Comparison of ENCODE assay signal across 21 mouse cellular contexts in the genomic region with DNA sequence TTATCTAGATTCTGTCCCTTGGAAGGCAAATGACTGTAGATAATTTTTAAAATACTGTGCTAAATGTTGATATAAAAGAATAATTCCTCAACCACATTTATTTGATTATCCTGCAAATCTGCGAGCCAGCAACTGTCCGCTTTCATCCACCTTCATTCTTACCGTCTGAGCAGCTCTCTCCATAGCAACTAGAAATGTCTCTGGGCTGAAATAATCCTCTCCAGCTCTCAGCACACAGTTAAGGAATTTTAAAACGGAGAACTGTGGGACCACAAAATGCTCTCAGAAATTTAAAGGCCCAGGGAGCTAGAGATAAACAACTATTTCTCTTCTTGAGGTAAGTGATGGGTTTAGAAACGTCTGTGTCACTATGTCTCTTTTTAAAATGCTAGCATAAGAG. TPM values are rescaled to one million over a fixed set of nuclear protein-coding genes. Genes with fewer than 3 reads are reported as not detected.
DNase-seq lines count a peak whose midpoint lies in the region; ATAC-seq lines count a peak whose summit lies in the region.
"Had no signal": no experiment of that assay in that cellular context is flagged by ENCODE, and none has a peak within 500 bp of the region (broad histone marks: within the 10 kb centered on the region; RNA-seq: fewer than 3 reads in every experiment).

A gene (plus strand): TSS at position 155 of the 400 bp plus-strand sequence.

- H3K9ac ChIP-seq in hindbrain, embryonic 14.5 days: no peak within 1 kb of the TSS
- no peak within 1 kb of the TSS for H3K9ac ChIP-seq in hindbrain, embryonic 12.5 days
- no peak within 1 kb of the TSS for H3K9ac ChIP-seq in midbrain, embryonic 13.5 days (replicated peaks)
- H3K9ac ChIP-seq: lung, embryonic 15.5 days; neural tube, embryonic 12.5 days had no signal

- 54% methylated on average over 5 of the region's 5 CpGs for WGBS in hindbrain, embryonic 14.5 days
- WGBS in hindbrain, embryonic 12.5 days: 61% methylated on average over 5 of the region's 5 CpGs
- WGBS in midbrain, embryonic 10.5 days: 45% methylated on average over 5 of the region's 5 CpGs
- 31% methylated on average over 5 of the region's 5 CpGs for WGBS in midbrain, embryonic 13.5 days

- no peaks in the 10 kb centered on the region for H3K9me3 ChIP-seq in hindbrain, embryonic 14.5 days (ENCODE audit: control insufficient read depth, low read length)
- H3K9me3 ChIP-seq in hindbrain, embryonic 12.5 days (replicated peaks): no peaks in the 10 kb centered on the region
- H3K9me3 ChIP-seq in midbrain, embryonic 10.5 days (replicated peaks): no peaks in the 10 kb centered on the region
- 0 out of 2 replicates have a peak, but pooled peaks cover 3% of the 10 kb centered on the region for H3K9me3 ChIP-seq in midbrain, embryonic 13.5 days
- H3K9me3 ChIP-seq: lung, embryonic 15.5 days; neural tube, embryonic 12.5 days had no signal

- intact Hi-C loops in left cerebral cortex, postnatal 25 days (cut with DNase I): loop anchor here (2.0 kb wide), 1 partner anchor 45 kb away; no protein-coding TSS in a partner anchor

- no peaks in the 10 kb centered on the region; the same call in 1 of the 2 replicates for H3K4me1 ChIP-seq in hindbrain, embryonic 14.5 days (replicated peaks; ENCODE audit: control insufficient read depth, insufficient read depth, low read length)
- no peaks in the 10 kb centered on the region for H3K4me1 ChIP-seq in hindbrain, embryonic 12.5 days
- H3K4me1 ChIP-seq in midbrain, embryonic 10.5 days: peaks cover 10% of the 10 kb centered on the region
- peaks cover 10% of the 10 kb centered on the region for H3K4me1 ChIP-seq in midbrain, embryonic 13.5 days (replicated peaks)
- H3K4me1 ChIP-seq: lung, embryonic 15.5 days; neural tube, embryonic 12.5 days had no signal

- DNase-seq in hindbrain, embryonic 14.5 days (ENCODE audit: low spot score): no peak
- DNase-seq in midbrain, embryonic 10.5 days (ENCODE audit: low spot score): no peak
- DNase-seq in left cerebral cortex, postnatal 25 days (ENCODE audit: low spot score in 2 of 2): peak in 1 of 2 experiments; percentile 25
- DNase-seq in MN1 (ENCODE audit: low spot score): no peak
- no peak for DNase-seq in Muller cell, postnatal 12 days (ENCODE audit: inconsistent ontology term)
- DNase-seq: adrenal gland, postnatal 36 days; cerebellum, adult 11 months; gastrocnemius, postnatal 14 days; kidney, adult 2 months; kidney, postnatal 4 days; spleen, adult 18-20 months; thymus, postnatal 4 days had no signal

- peak within 1 kb of the TSS; percentile 12; the same call in 1 of the 2 replicates for H3K4me2 ChIP-seq in hindbrain, embryonic 14.5 days (replicated peaks)
- H3K4me2 ChIP-seq in hindbrain, embryonic 12.5 days (replicated peaks): no peak within 1 kb of the TSS
- H3K4me2 ChIP-seq in midbrain, embryonic 13.5 days (replicated peaks): no peak within 1 kb of the TSS
- H3K4me2 ChIP-seq: heart, embryonic 11.5 days; liver, embryonic 11.5 days; lung, embryonic 15.5 days; neural tube, embryonic 12.5 days had no signal

- no peak within 1 kb of the TSS for H3K27ac ChIP-seq in hindbrain, embryonic 14.5 days
- no peak within 1 kb of the TSS for H3K27ac ChIP-seq in hindbrain, embryonic 12.5 days
- peak within 1 kb of the TSS; percentile 75 for H3K27ac ChIP-seq in midbrain, embryonic 10.5 days (replicated peaks)
- no peak within 1 kb of the TSS for H3K27ac ChIP-seq in midbrain, embryonic 13.5 days
- H3K27ac ChIP-seq: lung, embryonic 15.5 days; neural tube, embryonic 12.5 days had no signal

- no peak within 1 kb of the TSS for H3K4me3 ChIP-seq in hindbrain, embryonic 14.5 days (replicated peaks; ENCODE audit: low read length)
- H3K4me3 ChIP-seq in hindbrain, embryonic 12.5 days: no peak within 1 kb of the TSS
- peak within 1 kb of the TSS; percentile 23 for H3K4me3 ChIP-seq in midbrain, embryonic 10.5 days
- H3K4me3 ChIP-seq in midbrain, embryonic 13.5 days (replicated peaks): no peak within 1 kb of the TSS
- H3K4me3 ChIP-seq: lung, embryonic 15.5 days; neural tube, embryonic 12.5 days had no signal

- H3K36me3 ChIP-seq in hindbrain, embryonic 14.5 days (replicated peaks; ENCODE audit: control insufficient read depth, insufficient read depth): no peaks in the 10 kb centered on the region
- H3K36me3 ChIP-seq in hindbrain, embryonic 12.5 days: no peaks in the 10 kb centered on the region
- H3K36me3 ChIP-seq in midbrain, embryonic 10.5 days: no peaks in the 10 kb centered on the region
- H3K36me3 ChIP-seq in midbrain, embryonic 13.5 days: no peaks in the 10 kb centered on the region
- H3K36me3 ChIP-seq: lung, embryonic 15.5 days; neural tube, embryonic 12.5 days had no signal

- no peak for ATAC-seq in hindbrain, embryonic 14.5 days (ENCODE audit: low FRiP score)
- no peak for ATAC-seq in hindbrain, embryonic 12.5 days (ENCODE audit: low FRiP score)
- no peak for ATAC-seq in midbrain, embryonic 13.5 days
- ATAC-seq: forebrain, embryonic 16.5 days had no signal

- H3K27me3 ChIP-seq in hindbrain, embryonic 14.5 days (ENCODE audit: control insufficient read depth, insufficient read depth, low read length): no peaks in the 10 kb centered on the region
- no peaks in the 10 kb centered on the region for H3K27me3 ChIP-seq in hindbrain, embryonic 12.5 days
- no peaks in the 10 kb centered on the region for H3K27me3 ChIP-seq in midbrain, embryonic 10.5 days (ENCODE audit: low read depth, poor library complexity, severe bottlenecking)
- no peaks in the 10 kb centered on the region for H3K27me3 ChIP-seq in midbrain, embryonic 13.5 days
- H3K27me3 ChIP-seq: lung, embryonic 15.5 days; neural tube, embryonic 12.5 days had no signal

RNA-seq across cellular contexts. Expression of the gene that starts here (rescaled TPM):
- 5.0 and 5.9 TPM in 2 replicates for polyA plus RNA-seq in hindbrain, embryonic 14.5 days (2014; fragmentation: Nextera tagmentation; extraction: Ambion mirVana)
- 1.5 and 1.6 TPM in 2 replicates for polyA plus RNA-seq in hindbrain, embryonic 12.5 days (2016; fragmentation: Nextera tagmentation; extraction: Ambion mirVana)
- 1.3 and 1.5 TPM in 2 replicates for polyA plus RNA-seq in midbrain, embryonic 10.5 days (2016; fragmentation: Nextera tagmentation; extraction: Ambion mirVana)
- 1.4 and 2.4 TPM in 2 replicates for polyA plus RNA-seq in midbrain, embryonic 13.5 days (2015; fragmentation: Nextera tagmentation; extraction: Ambion mirVana)
- 10 to 100 TPM; 37.1 to 45.2 TPM for total RNA-seq in left cerebral cortex, postnatal 25 days (2021)
- total RNA-seq: hematopoietic stem cell, adult 5-6 weeks; MEL had no signal
- polyA plus RNA-seq: heart, embryonic 11.5 days; lung, embryonic 15.5 days had no signal
